22 mouse cellular contexts compared by ENCODE assay signal in the genomic region with DNA sequence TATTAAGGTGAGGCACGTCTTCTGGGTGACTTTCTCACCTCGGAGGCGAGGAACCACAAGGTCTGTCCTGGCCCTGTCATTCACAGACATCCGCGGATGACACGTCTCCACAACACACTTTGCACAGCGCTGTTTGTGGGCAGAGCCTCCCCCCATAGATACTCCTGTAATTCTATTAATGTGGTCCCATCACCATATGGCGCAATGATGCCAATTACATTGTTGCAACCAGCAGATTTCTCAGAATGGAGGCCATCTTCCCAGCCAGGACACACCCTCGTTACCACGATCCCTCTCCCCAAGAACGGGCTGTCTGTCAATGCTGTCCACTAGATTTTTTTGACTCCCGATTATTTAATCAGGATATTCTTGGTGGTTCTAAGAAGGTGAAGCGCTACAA.
"Had no signal": no experiment of that assay in that cellular context is flagged by ENCODE, and none has a peak within 500 bp of the region (broad histone marks: within the 10 kb centered on the region; RNA-seq: fewer than 3 reads in every experiment).

No protein-coding gene starts in this region.

- H3K4me1 ChIP-seq: stomach, embryonic 15.5 days had no signal

- H3K4me3 ChIP-seq: kidney, embryonic 15.5 days; limb, embryonic 12.5 days; limb, embryonic 15.5 days; midbrain, embryonic 12.5 days; midbrain, embryonic 15.5 days; myocyte; neural tube, embryonic 15.5 days; stomach, embryonic 15.5 days had no signal

- H3K9me3 ChIP-seq: kidney, embryonic 15.5 days; limb, embryonic 12.5 days; limb, embryonic 15.5 days; midbrain, embryonic 12.5 days; midbrain, embryonic 15.5 days; neural tube, embryonic 15.5 days; stomach, embryonic 15.5 days had no signal

- DNase-seq: kidney, postnatal 10 days; kidney, postnatal 36 days; layer of hippocampus, postnatal 36 days; left cerebral cortex, postnatal 4 days; liver, postnatal 0 days; lung, embryonic 14.5 days; right cerebral cortex, adult 18-20 months; right cerebral cortex, postnatal 25 days; spleen, adult 18-20 months; thymus, postnatal 36 days had no signal

- H3K4me2 ChIP-seq: kidney, embryonic 15.5 days; limb, embryonic 12.5 days; limb, embryonic 15.5 days; liver, embryonic 11.5 days; lung, embryonic 14.5 days; midbrain, embryonic 12.5 days; midbrain, embryonic 15.5 days; neural tube, embryonic 15.5 days; stomach, embryonic 15.5 days had no signal

- H3K36me3 ChIP-seq: kidney, embryonic 15.5 days; limb, embryonic 12.5 days; limb, embryonic 15.5 days; midbrain, embryonic 12.5 days; midbrain, embryonic 15.5 days; neural tube, embryonic 15.5 days; stomach, embryonic 15.5 days had no signal

- H3K27ac ChIP-seq: kidney, embryonic 15.5 days; limb, embryonic 12.5 days; limb, embryonic 15.5 days; liver, embryonic 14.5 days; macrophage; midbrain, embryonic 12.5 days; midbrain, embryonic 15.5 days; neural tube, embryonic 15.5 days; stomach, embryonic 15.5 days had no signal

- ATAC-seq: liver, postnatal 0 days; lung, postnatal 0 days; midbrain, embryonic 15.5 days had no signal

- H3K27me3 ChIP-seq: midbrain, embryonic 15.5 days; neural tube, embryonic 15.5 days; stomach, embryonic 15.5 days had no signal

- H3K9ac ChIP-seq: kidney, embryonic 15.5 days; limb, embryonic 12.5 days; limb, embryonic 15.5 days; liver, embryonic 14.5 days; liver, postnatal 0 days; lung, embryonic 14.5 days; midbrain, embryonic 12.5 days; midbrain, embryonic 15.5 days; neural tube, embryonic 15.5 days; stomach, embryonic 15.5 days had no signal
